Mouse (Mus musculus): ENCODE data around the gene Cfap126.
"Not testable (repeated sequence)": the region's sequence is repeated elsewhere in the genome, so short reads cannot be mapped to it uniquely, and the experiment has no call there.

DNA sequence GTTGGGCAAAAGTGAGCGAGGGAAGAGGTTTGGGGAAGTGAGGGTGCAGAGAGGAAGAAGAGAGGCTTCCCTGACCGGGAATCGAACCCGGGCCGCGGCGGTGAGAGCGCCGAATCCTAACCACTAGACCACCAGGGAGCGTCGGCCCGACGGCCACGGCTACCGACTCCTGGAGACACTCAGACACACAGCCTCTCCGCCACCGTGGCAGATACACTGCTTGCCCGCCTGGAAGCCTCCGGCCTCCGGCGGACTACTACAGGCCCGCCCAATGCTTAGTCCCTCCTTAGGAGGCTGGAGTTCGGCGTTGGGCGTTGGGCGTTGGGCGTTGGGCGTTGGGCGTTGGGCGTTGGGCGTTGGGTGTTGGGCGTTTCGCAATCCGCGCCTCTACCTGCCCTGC, 42.0 kb upstream of the Cfap126 start:
- TF ChIP-seq CTCF, EP300 (IDR thresholded peaks at IDR 0.05): not testable (repeated sequence)

All from lung, postnatal 0 days (tissue).